Mouse (Mus musculus): ENCODE results near the gene Psme1.

GRCm38 (mm10) chr14:55629312-55629711, 51.4 kb downstream of the Psme1 start:
- TF ChIP-seq TAL1 (IDR thresholded peaks at IDR 0.05; ENCODE audit: low read length) (no peak), GATA1 (IDR thresholded peaks at IDR 0.05; ENCODE audit: low read length) (no peak)

Measured in erythroblast, embryonic 14.5 days (primary cell).